Mouse (Mus musculus) layer of hippocampus, adult 2 months (tissue): ENCODE measurements around the gene Armc6. TPM values are rescaled to one million over a fixed set of nuclear protein-coding genes. Genes with fewer than 3 reads are reported as not detected.

Experiments used
- DNase-seq, 2 experiments: peaks; one replicate each; pipeline ENCODE4 v3.0.0; 2022; ENCODE audit warnings: low spot score in 2 of 2
- H3K27ac ChIP-seq: fragments of 200-600 bp; 2 replicates; pipeline ENCODE4 v1.8.1; 2022
- H3K4me3 ChIP-seq: fragments of 200-600 bp; 2 replicates; pipeline ENCODE4 v1.8.1; 2022; ENCODE audit warnings: mild to moderate bottlenecking
- CTCF ChIP-seq: fragments of 200-600 bp; conservative IDR thresholded peaks from 2 replicates; pipeline ENCODE4 v1.8.1; 2022; ENCODE audit warnings: antibody characterized with exemption, mild to moderate bottlenecking, moderate library complexity
- total RNA-seq, 2 experiments: library from RNA; stranded (reverse); gene quantifications; 2 replicates each; pipeline ENCODE4 v1.2.3; 2021

The Armc6 gene
- total RNA-seq, 2 experiments from 2014 or later, result 45.6 to 47.1 TPM

DNA sequence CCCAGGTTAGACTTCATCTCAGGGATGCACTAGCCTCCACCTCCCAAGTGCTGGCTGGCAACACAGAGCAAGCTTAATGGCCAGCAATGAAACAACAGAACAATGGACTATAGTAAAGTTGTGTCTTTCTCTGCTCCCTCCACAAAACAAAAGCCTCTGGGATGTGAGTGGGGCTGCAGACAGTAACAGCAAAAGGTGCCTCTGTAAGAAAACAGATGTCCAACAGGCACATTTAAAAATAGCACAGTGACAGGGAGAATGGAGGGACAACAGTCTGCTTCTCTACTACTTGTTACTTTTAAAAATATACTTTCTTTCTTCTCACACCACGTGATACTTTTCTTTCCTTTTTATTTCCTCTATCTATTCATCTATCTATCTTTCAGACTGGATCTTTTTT lies 29.5 kb downstream of the Armc6 start:
- Histone ChIP-seq H3K27ac (peak overlapping the region; percentile 19; the same call in 1 of the 2 replicates), H3K4me3 (no peak overlapping the region)
- no peak for TF ChIP-seq CTCF
- no peak for DNase-seq

- H3K27ac ChIP-seq, result peak overlapping the region; percentile 83
- no peak for TF ChIP-seq CTCF
- no peak for DNase-seq
- H3K4me3 ChIP-seq, result no peak overlapping the region
These were observed 31.2 kb downstream of the Armc6 start for GRCm38 (mm10) chr8:70203072-70203471.

- TF ChIP-seq CTCF, result no peak
- Histone ChIP-seq H3K27ac (peak overlapping the region; percentile 83), H3K4me3 (no peak overlapping the region)
- DNase-seq, result no peak
These were observed 32.8 kb downstream of the Armc6 start for GRCm38 (mm10) chr8:70201417-70201816.

DNA sequence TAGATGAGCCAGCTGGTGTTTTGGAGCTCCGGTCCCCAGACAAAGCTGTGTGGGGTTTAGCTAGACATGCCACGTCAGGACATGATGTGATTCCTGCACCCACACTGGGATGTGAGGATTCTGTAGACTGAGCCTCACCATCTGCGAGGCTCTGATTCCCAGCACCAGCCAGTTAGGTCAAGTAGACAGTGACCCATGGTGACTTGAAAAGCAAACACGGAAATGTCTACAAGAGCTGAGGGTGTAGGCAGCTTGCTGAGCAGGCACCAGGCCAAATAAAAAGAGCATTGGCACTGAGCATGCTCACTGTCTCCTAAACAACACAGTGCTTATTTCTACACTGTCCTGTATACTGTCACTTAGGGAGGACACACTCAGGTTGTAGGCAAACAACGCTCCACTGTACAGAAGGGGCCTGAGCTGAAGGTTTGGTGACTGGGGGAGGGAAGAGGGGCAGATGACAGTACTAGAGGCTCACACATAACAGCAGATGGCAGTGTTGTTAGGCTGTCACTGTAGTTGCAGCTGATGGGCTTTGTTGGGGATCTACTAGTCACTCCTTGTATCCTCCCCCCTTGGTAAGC lies 34.1 kb downstream of the Armc6 start:
- Histone ChIP-seq H3K4me3 (no peak overlapping the region), H3K27ac (peak overlapping the region; percentile 83)
- TF ChIP-seq CTCF, result peak; percentile 76
- peak; percentile 52 to 71 for DNase-seq

- DNase-seq, result no peak
- no peak for TF ChIP-seq CTCF
- H3K27ac ChIP-seq, result no peak overlapping the region
- H3K4me3 ChIP-seq, result no peak overlapping the region
These were observed 36.7 kb downstream of the Armc6 start for GRCm38 (mm10) chr8:70197603-70198002.

DNA sequence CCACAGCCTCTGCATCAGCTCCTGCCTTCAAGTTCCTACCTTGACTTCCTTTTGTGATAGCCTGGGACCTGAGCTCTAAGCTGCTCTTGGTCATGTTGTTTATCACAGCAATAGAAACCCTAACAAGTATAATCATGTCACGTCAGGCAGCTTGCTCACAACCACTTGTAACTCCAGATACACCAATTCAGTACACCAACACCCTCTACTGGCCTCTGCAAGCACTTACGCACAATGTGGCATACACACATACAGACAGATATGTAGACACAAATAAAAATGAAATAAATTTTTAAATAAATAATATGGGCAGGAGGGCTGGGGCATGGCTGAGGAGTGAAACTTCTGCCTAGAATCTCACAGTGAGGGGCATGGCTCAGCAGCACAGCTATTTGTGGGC lies 38.5 kb downstream of the Armc6 start:
- TF ChIP-seq CTCF, result peak; percentile 46
- no peak for DNase-seq
- Histone ChIP-seq H3K27ac (no peak overlapping the region), H3K4me3 (no peak overlapping the region)

GRCm38 (mm10) chr8:70194191-70194590 lies 40.1 kb downstream of the Armc6 start:
- no peak for TF ChIP-seq CTCF
- DNase-seq, result no peak
- H3K27ac ChIP-seq, result no peak overlapping the region

DNA sequence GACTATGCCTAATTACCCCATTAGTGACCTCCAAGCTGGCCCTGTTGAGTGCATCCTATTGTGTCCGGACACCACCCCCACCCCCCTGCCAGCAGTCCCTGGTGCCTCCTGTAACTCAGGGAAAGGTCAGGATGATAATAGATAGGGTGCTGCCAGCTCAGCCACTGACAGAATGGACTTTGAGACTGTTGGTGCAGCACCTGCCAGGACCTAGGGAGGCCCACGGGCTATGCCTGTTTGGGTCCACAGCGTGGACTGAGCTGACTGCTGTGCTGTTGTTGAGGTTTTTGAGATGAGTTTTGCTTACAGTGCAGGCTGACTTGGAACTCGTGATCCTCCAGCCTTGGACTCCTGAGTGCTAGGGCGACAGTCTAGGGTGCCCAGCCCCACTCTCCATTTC lies 41.0 kb downstream of the Armc6 start:
- Histone ChIP-seq H3K4me3 (no peak overlapping the region), H3K27ac (no peak overlapping the region)
- DNase-seq, result no peak
- TF ChIP-seq CTCF, result no peak

More at GRCm38 (mm10) chr8:70194191-70194590, 40.1 kb downstream of the Armc6 start:
- no peak overlapping the region for H3K4me3 ChIP-seq

DNA sequence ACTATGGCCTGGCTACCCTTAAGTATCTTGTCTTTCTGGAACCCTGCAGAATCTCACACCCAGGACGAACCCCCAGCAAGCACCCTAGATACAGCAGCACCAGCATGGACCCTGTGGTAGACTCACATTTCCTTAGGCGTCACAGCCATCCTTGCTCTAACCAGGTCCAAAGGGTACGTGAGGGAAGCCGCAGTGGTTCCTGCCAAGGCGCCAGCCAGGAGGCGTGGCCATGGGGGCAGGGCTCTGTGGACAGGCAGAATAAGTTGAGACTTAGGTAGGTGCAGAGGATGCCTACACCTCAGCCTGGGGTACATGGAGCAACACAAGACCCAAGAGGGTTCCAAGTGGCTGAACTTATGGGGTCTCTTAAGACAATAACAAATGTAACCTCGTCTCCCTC lies 45.6 kb downstream of the Armc6 start:
- H3K27ac ChIP-seq, result no peak overlapping the region
- no peak for DNase-seq
- H3K4me3 ChIP-seq, result no peak overlapping the region
- no peak for TF ChIP-seq CTCF

DNA sequence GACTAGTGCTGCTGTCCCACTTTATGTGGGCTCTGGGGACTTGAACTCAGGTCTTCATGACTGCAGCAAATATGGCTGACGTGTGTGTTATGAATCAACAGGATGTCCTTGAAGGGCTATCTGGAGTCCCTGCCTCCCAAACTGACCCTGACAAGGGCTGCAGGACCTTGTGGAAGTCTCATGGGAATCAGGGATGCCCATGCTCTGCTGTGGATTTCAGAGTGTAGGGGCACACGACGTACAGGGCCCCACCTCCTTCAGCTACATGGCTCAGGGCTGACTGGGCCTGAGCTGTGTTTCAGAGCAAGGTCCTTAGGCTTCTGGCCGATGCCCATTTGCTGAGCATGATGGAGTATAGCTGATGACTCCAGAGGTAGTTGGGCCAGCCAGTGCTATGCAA lies 51.1 kb downstream of the Armc6 start:
- no peak for DNase-seq
- no peak for TF ChIP-seq CTCF
- no peak overlapping the region for H3K27ac ChIP-seq
- H3K4me3 ChIP-seq, result no peak overlapping the region

GRCm38 (mm10) chr8:70181903-70182252 lies 52.4 kb downstream of the Armc6 start:
- H3K4me3 ChIP-seq, result no peak overlapping the region
- no peak for TF ChIP-seq CTCF
- no peak for DNase-seq
- no peak overlapping the region for H3K27ac ChIP-seq

DNA sequence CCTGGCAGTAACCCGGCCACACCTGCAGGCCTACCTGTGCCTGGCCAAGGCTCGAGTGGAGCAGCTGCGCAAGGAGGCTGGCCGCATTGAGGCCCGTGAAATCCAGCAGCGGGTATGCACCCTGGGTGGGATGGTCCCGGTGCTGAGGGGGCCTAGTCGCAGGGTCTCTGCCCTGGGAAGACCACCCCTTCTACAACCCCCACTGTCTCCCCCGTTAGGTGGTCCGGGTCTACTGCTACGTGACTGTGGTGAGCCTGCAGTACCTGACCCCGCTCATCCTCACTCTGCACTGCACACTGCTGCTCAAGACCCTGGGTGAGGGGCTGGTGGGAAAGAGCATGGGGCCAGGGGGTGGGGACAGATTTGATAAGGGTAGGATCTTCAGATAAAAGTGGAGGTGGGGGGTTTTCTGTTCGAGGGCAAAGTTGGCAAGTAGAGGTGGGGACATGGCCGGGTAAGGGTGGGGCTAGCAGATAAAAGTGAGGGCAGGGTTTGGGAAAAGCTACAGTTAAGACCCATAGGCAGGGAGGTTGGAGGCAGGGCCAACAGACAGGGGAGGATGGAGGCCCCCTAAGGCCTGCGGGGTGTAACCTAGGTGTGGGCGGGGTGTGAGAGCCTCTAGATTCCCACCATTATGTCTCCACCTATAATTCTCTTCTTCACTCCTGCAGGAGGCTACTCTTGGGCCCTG lies 52.9 kb downstream of the Armc6 start:
- H3K4me3 ChIP-seq, result no peak overlapping the region
- no peak overlapping the region for H3K27ac ChIP-seq
- TF ChIP-seq CTCF, result no peak
- DNase-seq, result no peak

DNA sequence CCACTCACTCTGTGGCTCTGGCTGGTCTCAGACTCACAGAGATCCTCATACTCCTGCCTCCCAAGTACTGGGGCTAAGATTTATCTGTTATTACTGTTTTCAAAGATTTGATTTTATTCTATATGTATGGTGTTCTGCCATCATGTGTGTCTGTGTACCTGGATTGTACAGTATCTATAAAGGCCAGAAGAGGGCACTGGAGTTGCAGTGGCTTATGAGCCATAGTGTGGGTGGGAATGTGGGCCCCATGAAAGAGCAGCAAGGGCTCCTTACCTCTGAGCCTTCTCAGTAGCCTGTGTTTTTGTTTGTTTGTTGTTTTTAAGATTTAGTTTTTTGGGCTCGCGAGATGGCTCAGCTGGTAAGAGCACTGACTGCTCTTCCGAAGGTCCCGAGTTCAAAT lies 55.2 kb downstream of the Armc6 start:
- no peak for DNase-seq
- peak; percentile 73 for TF ChIP-seq CTCF
- Histone ChIP-seq H3K27ac (no peak overlapping the region), H3K4me3 (no peak overlapping the region)

- no peak for TF ChIP-seq CTCF
- DNase-seq, result no peak
- no peak overlapping the region for H3K4me3 ChIP-seq
- H3K27ac ChIP-seq, result no peak overlapping the region
These were observed 56.0 kb downstream of the Armc6 start for GRCm38 (mm10) chr8:70178231-70178630.
